Mouse (Mus musculus) E14TG2a.4 (cell line): Measurements from ENCODE around the gene Gm28308.

ENCODE experiments used
- CTCF ChIP-seq: conservative IDR thresholded peaks from 2 replicates; pipeline ENCODE4 v1.5.1; 2014; ENCODE audit warnings: low read length
- NANOG ChIP-seq: IDR thresholded peaks from 2 replicates; pipeline ENCODE4 v1.6.1; 2014; ENCODE audit warnings: borderline replicate concordance, low read length, mixed read lengths
- POU5F1 ChIP-seq: IDR thresholded peaks from 2 replicates; pipeline ENCODE4 v1.6.1; 2014; ENCODE audit warnings: low read length, borderline replicate concordance

DNA sequence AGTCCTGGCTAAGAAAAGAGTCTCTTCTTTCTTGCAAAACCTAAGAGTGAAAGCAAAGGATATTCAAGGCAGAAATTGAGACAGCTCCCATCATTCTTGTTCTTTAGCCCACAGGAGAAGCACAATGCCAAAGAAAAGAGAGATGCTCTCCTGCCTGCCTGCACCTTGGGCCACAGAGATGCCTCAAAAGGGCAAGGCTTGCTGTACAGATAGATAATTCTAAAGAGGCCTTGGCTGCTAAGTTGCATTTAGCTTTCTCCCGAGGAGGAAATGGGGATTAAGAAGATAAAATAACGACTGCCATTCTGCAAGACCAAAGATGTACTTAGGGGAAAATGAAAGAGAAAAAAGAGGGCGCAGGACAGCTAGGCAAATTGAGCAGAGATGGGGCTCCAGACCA, 33.8 kb upstream of the Gm28308 start:
- no peak for TF ChIP-seq CTCF
- TF ChIP-seq NANOG = no peak
- no peak for TF ChIP-seq POU5F1
